Mouse (Mus musculus) liver, postnatal 0 days (tissue): ENCODE results near the gene Cybc1.

Source experiments
- CTCF ChIP-seq: sonication (generic); IDR thresholded peaks from 2 replicates; pipeline ENCODE4 v1.5.1; 2016; ENCODE audit warnings: antibody characterized with exemption, low read depth
- EP300 ChIP-seq: IDR thresholded peaks from 2 replicates; pipeline ENCODE4 v1.6.1; 2016; ENCODE audit warnings: antibody characterized with exemption, low read depth, mild to moderate bottlenecking

DNA sequence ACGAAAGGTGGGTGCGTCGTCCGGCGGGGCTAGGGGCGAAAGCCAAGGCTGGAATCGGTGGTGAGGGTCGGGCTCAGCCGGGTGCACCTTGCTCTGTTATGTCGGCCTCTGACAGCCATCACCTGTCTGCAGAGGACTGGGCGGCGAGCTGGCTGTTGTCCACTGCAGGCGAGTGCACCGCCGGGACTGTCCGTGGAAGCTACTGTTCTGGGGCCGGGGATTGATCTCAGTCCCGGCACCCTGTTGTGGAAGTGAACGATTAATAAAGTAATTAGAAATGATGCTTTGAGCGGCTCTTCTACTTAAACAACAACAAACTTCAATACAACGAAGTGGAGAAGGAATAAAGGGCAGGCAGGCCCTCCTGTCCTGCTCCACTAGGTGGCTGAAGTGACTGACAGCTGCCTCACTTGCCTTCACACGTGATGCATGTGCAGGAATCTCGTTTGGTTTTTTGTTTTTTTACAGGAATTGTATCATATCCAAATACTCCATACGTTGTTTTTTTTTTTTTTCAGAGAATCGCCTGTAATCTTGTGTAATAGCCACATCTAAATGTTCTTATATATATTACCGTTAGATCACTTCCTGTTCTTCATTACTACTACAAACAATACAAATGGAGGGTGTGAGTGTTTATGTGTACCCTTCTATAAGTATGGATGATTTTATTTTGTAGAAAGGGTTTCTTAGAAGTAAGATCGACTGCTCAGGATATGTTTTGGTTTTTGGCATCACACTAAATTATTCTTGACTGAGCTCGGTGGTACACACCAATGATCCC, 8.4 kb upstream of the Cybc1 start:
- TF ChIP-seq CTCF (peak; percentile 68), EP300 (no peak)
